In the genomic region with DNA sequence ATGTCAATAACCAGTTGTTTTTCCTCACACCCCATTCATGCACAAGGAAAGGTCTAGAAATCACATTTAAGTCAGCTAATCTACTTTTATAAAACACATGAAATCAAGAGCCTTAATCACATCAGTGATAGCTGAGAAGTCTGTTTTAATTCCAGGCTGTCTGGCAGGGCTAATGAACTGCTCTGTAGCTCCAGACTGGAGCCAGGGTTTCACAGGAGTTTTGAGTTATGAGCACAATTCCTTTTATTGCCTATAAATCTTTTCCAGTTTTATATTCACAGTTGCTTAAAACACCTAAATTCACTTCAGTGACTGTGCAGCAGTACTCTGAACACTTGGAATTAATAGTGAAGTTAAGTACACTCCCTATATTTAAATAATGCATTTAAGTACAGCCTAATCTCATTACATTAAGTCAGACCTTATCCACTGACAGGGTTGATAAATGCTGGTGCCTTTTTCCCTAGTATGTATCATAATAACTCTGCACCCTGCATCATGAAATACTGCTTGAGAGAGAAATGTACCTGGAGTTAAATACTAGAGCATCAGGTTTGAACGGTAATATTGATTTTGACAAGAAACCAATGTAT, we compare ENCODE assay signal across 26 mouse cellular contexts.
DNase-seq lines count a peak whose midpoint lies in the region; ATAC-seq and TF ChIP-seq lines count a peak whose summit lies in the region.
"Had no signal": no experiment of that assay in that cellular context is flagged by ENCODE, and none has a peak within 500 bp of the region (broad histone marks: within the 10 kb centered on the region; RNA-seq: fewer than 3 reads in every experiment).

No protein-coding gene starts in this region.

- TF ChIP-seq POLR2A in limb, embryonic 14.5 days (IDR thresholded peaks at IDR 0.05; ENCODE audit: borderline replicate concordance, extremely low read depth, insufficient read depth, insufficient read length): no peak
- TF ChIP-seq POLR2A in thymus, adult 2 months (IDR thresholded peaks at IDR 0.05; ENCODE audit: control insufficient read depth, extremely low read depth, insufficient read depth, low read length, poor library complexity): no peak

- H3K4me2 ChIP-seq in hindbrain, postnatal 0 days (ENCODE audit: low read depth, low read length): no peak overlapping the region
- no peak overlapping the region for H3K4me2 ChIP-seq in hindbrain, embryonic 13.5 days
- H3K4me2 ChIP-seq in limb, embryonic 13.5 days (replicated peaks): no peak overlapping the region
- no peak overlapping the region for H3K4me2 ChIP-seq in limb, embryonic 14.5 days (replicated peaks; ENCODE audit: low read depth, low read length, severe bottlenecking)
- no peak overlapping the region for H3K4me2 ChIP-seq in neural tube, embryonic 15.5 days
- H3K4me2 ChIP-seq: hindbrain, embryonic 14.5 days; limb, embryonic 12.5 days; liver, embryonic 12.5 days; midbrain, embryonic 13.5 days had no signal

- H3K9ac ChIP-seq in hindbrain, postnatal 0 days (replicated peaks; ENCODE audit: low read length): no peak overlapping the region
- H3K9ac ChIP-seq in hindbrain, embryonic 13.5 days: no peak overlapping the region
- no peak overlapping the region for H3K9ac ChIP-seq in limb, embryonic 13.5 days
- H3K9ac ChIP-seq in limb, embryonic 14.5 days (ENCODE audit: low read depth, low read length, severe bottlenecking): no peak overlapping the region
- no peak overlapping the region for H3K9ac ChIP-seq in neural tube, embryonic 15.5 days (replicated peaks)
- H3K9ac ChIP-seq: hindbrain, embryonic 14.5 days; limb, embryonic 12.5 days; liver, embryonic 12.5 days; liver, postnatal 0 days; midbrain, embryonic 13.5 days had no signal

- ATAC-seq in hindbrain, postnatal 0 days: no peak
- ATAC-seq in hindbrain, embryonic 13.5 days (ENCODE audit: low FRiP score): no peak
- 0 out of 2 replicates have a peak, but pooled peaks have one; percentile 73 for ATAC-seq in limb, embryonic 13.5 days (ENCODE audit: low FRiP score, low read depth)
- no peak for ATAC-seq in limb, embryonic 14.5 days (ENCODE audit: low FRiP score, low read depth)
- ATAC-seq in neural tube, embryonic 15.5 days (ENCODE audit: low FRiP score): peak; percentile 72
- ATAC-seq: forebrain, embryonic 16.5 days; intestine, embryonic 16.5 days; liver, embryonic 12.5 days; liver, postnatal 0 days; midbrain, embryonic 13.5 days; Patski had no signal

- no peak overlapping the region for H3K4me3 ChIP-seq in hindbrain, postnatal 0 days (ENCODE audit: low read length)
- H3K4me3 ChIP-seq in hindbrain, embryonic 13.5 days: no peak overlapping the region
- no peak overlapping the region for H3K4me3 ChIP-seq in limb, embryonic 13.5 days
- H3K4me3 ChIP-seq in limb, embryonic 10.5 days: no peak overlapping the region
- H3K4me3 ChIP-seq in limb, embryonic 14.5 days (replicated peaks; ENCODE audit: low read length): no peak overlapping the region
- H3K4me3 ChIP-seq in neural tube, embryonic 15.5 days (replicated peaks): no peak overlapping the region
- no peak overlapping the region for H3K4me3 ChIP-seq in thymus, adult 2 months (ENCODE audit: control insufficient read depth, insufficient read depth, low read length)
- H3K4me3 ChIP-seq: erythroblast, embryonic 14.5 days; limb, embryonic 12.5 days; liver, embryonic 12.5 days; midbrain, embryonic 13.5 days had no signal

- no peaks in the 10 kb centered on the region for H3K36me3 ChIP-seq in hindbrain, postnatal 0 days (ENCODE audit: insufficient read depth, low read length)
- H3K36me3 ChIP-seq in hindbrain, embryonic 13.5 days: no peaks in the 10 kb centered on the region
- no peaks in the 10 kb centered on the region for H3K36me3 ChIP-seq in limb, embryonic 13.5 days
- no peaks in the 10 kb centered on the region for H3K36me3 ChIP-seq in limb, embryonic 10.5 days
- no peaks in the 10 kb centered on the region for H3K36me3 ChIP-seq in limb, embryonic 14.5 days (ENCODE audit: control insufficient read depth, insufficient read depth, low read length)
- no peaks in the 10 kb centered on the region for H3K36me3 ChIP-seq in neural tube, embryonic 15.5 days
- no peaks in the 10 kb centered on the region for H3K36me3 ChIP-seq in thymus, adult 2 months (ENCODE audit: control insufficient read depth, insufficient read depth, low read length)
- H3K36me3 ChIP-seq: limb, embryonic 12.5 days; liver, embryonic 12.5 days; midbrain, embryonic 13.5 days had no signal

- DNase-seq in hindbrain, postnatal 0 days (ENCODE audit: low spot score): peak; percentile 2
- no peak for DNase-seq in limb, embryonic 10.5 days (ENCODE audit: low spot score)
- DNase-seq in limb, embryonic 14.5 days (ENCODE audit: low spot score): peak; percentile 12
- no peak for DNase-seq in thymus, adult 2 months
- DNase-seq in frontal cortex, postnatal 36 days (ENCODE audit: low spot score in 2 of 2): no peak
- DNase-seq: adrenal gland, postnatal 25 days; cerebellum, adult 11-12 months; cerebellum, adult 9-11 months; gastrocnemius, postnatal 10 days; kidney, postnatal 14 days; liver, postnatal 0 days; lung, postnatal 36 days; right cerebral cortex, adult 18-20 months; spleen, adult 18-20 months; thymus, postnatal 36 days had no signal

- TF ChIP-seq CTCF in hindbrain, postnatal 0 days (IDR thresholded peaks at IDR 0.05; ENCODE audit: low read depth): no peak
- TF ChIP-seq CTCF in thymus, adult 2 months (IDR thresholded peaks at IDR 0.05; ENCODE audit: borderline replicate concordance, control insufficient read depth, extremely low read depth, insufficient read depth, low read length, poor library complexity): no peak

- 88% methylated on average over 1 of the region's 1 CpGs for WGBS in hindbrain, postnatal 0 days
- WGBS in hindbrain, embryonic 13.5 days: 87% methylated on average over 1 of the region's 1 CpGs
- WGBS in limb, embryonic 13.5 days: 57% methylated on average over 1 of the region's 1 CpGs
- 82% methylated on average over 1 of the region's 1 CpGs for WGBS in limb, embryonic 10.5 days
- WGBS in limb, embryonic 14.5 days: 48% methylated on average over 1 of the region's 1 CpGs
- WGBS in neural tube, embryonic 15.5 days: 88% methylated on average over 1 of the region's 1 CpGs
- 93% methylated on average over 1 of the region's 1 CpGs for WGBS in thymus, adult 2 months

- H3K27me3 ChIP-seq in hindbrain, postnatal 0 days (ENCODE audit: insufficient read depth, low read length): no peaks in the 10 kb centered on the region
- no peaks in the 10 kb centered on the region for H3K27me3 ChIP-seq in hindbrain, embryonic 13.5 days
- no peaks in the 10 kb centered on the region for H3K27me3 ChIP-seq in limb, embryonic 13.5 days
- H3K27me3 ChIP-seq in limb, embryonic 10.5 days (ENCODE audit: low read depth, poor library complexity, severe bottlenecking): no peaks in the 10 kb centered on the region
- no peaks in the 10 kb centered on the region for H3K27me3 ChIP-seq in limb, embryonic 14.5 days (ENCODE audit: control insufficient read depth, insufficient read depth, low read length)
- no peaks in the 10 kb centered on the region for H3K27me3 ChIP-seq in neural tube, embryonic 15.5 days (replicated peaks)
- H3K27me3 ChIP-seq in thymus, adult 2 months (ENCODE audit: control insufficient read depth, insufficient read depth, low read length): no peaks in the 10 kb centered on the region
- H3K27me3 ChIP-seq: limb, embryonic 12.5 days; liver, embryonic 12.5 days; midbrain, embryonic 13.5 days; Patski had no signal

- H3K27ac ChIP-seq in hindbrain, postnatal 0 days: no peak overlapping the region
- no peak overlapping the region for H3K27ac ChIP-seq in hindbrain, embryonic 13.5 days
- no peak overlapping the region for H3K27ac ChIP-seq in limb, embryonic 13.5 days
- no peak overlapping the region for H3K27ac ChIP-seq in limb, embryonic 10.5 days
- no peak overlapping the region for H3K27ac ChIP-seq in limb, embryonic 14.5 days (replicated peaks; ENCODE audit: low read depth, low read length)
- H3K27ac ChIP-seq in neural tube, embryonic 15.5 days (replicated peaks): no peak overlapping the region
- no peak overlapping the region for H3K27ac ChIP-seq in thymus, adult 2 months (ENCODE audit: control insufficient read depth, insufficient read depth, low read length)
- H3K27ac ChIP-seq: hindbrain, embryonic 14.5 days; limb, embryonic 12.5 days; liver, embryonic 12.5 days; midbrain, embryonic 13.5 days had no signal

- H3K9me3 ChIP-seq in hindbrain, postnatal 0 days (ENCODE audit: low read length): no peaks in the 10 kb centered on the region
- H3K9me3 ChIP-seq in hindbrain, embryonic 13.5 days: no peaks in the 10 kb centered on the region
- no peaks in the 10 kb centered on the region for H3K9me3 ChIP-seq in limb, embryonic 13.5 days
- H3K9me3 ChIP-seq in limb, embryonic 10.5 days (replicated peaks): no peaks in the 10 kb centered on the region
- H3K9me3 ChIP-seq in limb, embryonic 14.5 days (ENCODE audit: control insufficient read depth, low read length): no peaks in the 10 kb centered on the region
- H3K9me3 ChIP-seq in neural tube, embryonic 15.5 days (replicated peaks): no peaks in the 10 kb centered on the region
- H3K9me3 ChIP-seq: limb, embryonic 12.5 days; liver, embryonic 12.5 days; midbrain, embryonic 13.5 days had no signal

- no peaks in the 10 kb centered on the region for H3K4me1 ChIP-seq in hindbrain, postnatal 0 days (ENCODE audit: insufficient read depth, low read length)
- H3K4me1 ChIP-seq in hindbrain, embryonic 13.5 days (replicated peaks): no peaks in the 10 kb centered on the region
- peaks cover 5% of the 10 kb centered on the region for H3K4me1 ChIP-seq in limb, embryonic 13.5 days
- no peaks in the 10 kb centered on the region for H3K4me1 ChIP-seq in limb, embryonic 10.5 days
- no peaks in the 10 kb centered on the region for H3K4me1 ChIP-seq in limb, embryonic 14.5 days (ENCODE audit: control insufficient read depth, insufficient read depth, low read length)
- no peaks in the 10 kb centered on the region for H3K4me1 ChIP-seq in neural tube, embryonic 15.5 days
- H3K4me1 ChIP-seq in thymus, adult 2 months (replicated peaks; ENCODE audit: control insufficient read depth, insufficient read depth, low read length): no peaks in the 10 kb centered on the region
- H3K4me1 ChIP-seq: limb, embryonic 12.5 days; liver, embryonic 12.5 days; midbrain, embryonic 13.5 days had no signal

Comparison
In these comparisons a context has a peak if more than half of its experiments do, and no peak if none do; other contexts are left out.
1. ATAC-seq: peak in limb, embryonic 13.5 days (single experiment) and neural tube, embryonic 15.5 days (single experiment); none in hindbrain, postnatal 0 days (single experiment), hindbrain, embryonic 13.5 days (single experiment) and limb, embryonic 14.5 days (single experiment).
2. DNase-seq: peak in hindbrain, postnatal 0 days (single experiment) and limb, embryonic 14.5 days (single experiment); none in limb, embryonic 10.5 days (single experiment), thymus, adult 2 months (single experiment) and frontal cortex, postnatal 36 days (0 of 2).